Mouse (Mus musculus) midbrain, embryonic 11.5 days (tissue): ENCODE results near the gene Blmh. TPM values are rescaled to one million over a fixed set of nuclear protein-coding genes. Genes with fewer than 3 reads are reported as not detected.

Experiments
- ATAC-seq: fragments of 200-750 bp; cut with Nextera tagmentation; 2 replicates; pipeline ENCODE4 v1.8.0; 2017; ENCODE audit warnings: moderate TSS enrichment, moderate library complexity; ENCODE audit not compliant: low FRiP score
- DNase-seq: peaks from one replicate; pipeline ENCODE4 v3.0.0; 2015; ENCODE audit warnings: low spot score; ENCODE audit errors: missing footprints
- H3K27ac ChIP-seq: fragments of 300-500 bp; sonication (generic); 2 replicates; pipeline ENCODE4 v1.5.1; 2014; ENCODE audit warnings: low read depth, low read length
- H3K27me3 ChIP-seq: fragments of 300-500 bp; sonication (generic); 2 replicates; pipeline ENCODE4 v1.6.1; 2014; ENCODE audit warnings: mild to moderate bottlenecking, low read length, moderate library complexity, mixed read lengths; ENCODE audit not compliant: control insufficient read depth, insufficient read depth
- H3K36me3 ChIP-seq: fragments of 300-500 bp; sonication (generic); 2 replicates; pipeline ENCODE4 v1.6.1; 2014; ENCODE audit warnings: mild to moderate bottlenecking, low read length, moderate library complexity, mixed read lengths; ENCODE audit not compliant: control insufficient read depth, insufficient read depth
- H3K4me1 ChIP-seq: fragments of 300-500 bp; sonication (generic); 2 replicates; pipeline ENCODE4 v1.6.1; 2014; ENCODE audit warnings: low read length; ENCODE audit not compliant: control insufficient read depth, insufficient read depth
- H3K4me2 ChIP-seq: fragments of 300-500 bp; sonication (generic); 2 replicates; pipeline ENCODE4 v1.6.1; 2014; ENCODE audit warnings: mild to moderate bottlenecking, moderate library complexity
- H3K4me3 ChIP-seq: fragments of 300-500 bp; sonication (generic); 2 replicates; pipeline ENCODE4 v1.5.1; 2014; ENCODE audit warnings: low read depth, low read length
- H3K9ac ChIP-seq: fragments of 300-500 bp; sonication (generic); 2 replicates; pipeline ENCODE4 v1.6.1; 2014; ENCODE audit warnings: low read length
- H3K9me3 ChIP-seq: fragments of 300-500 bp; sonication (generic); 2 replicates; pipeline ENCODE4 v1.6.1; 2016; ENCODE audit warnings: low read length; ENCODE audit not compliant: control insufficient read depth
- WGBS: fragments of 180-500 bp; shearing (Covaris S2); extraction: QIAGEN DNeasy Blood & Tissue Kit; methylation state at CpG from one replicate; pipeline ENCODE4 v1.1.7; 2014; 5-methylcytosine and 5-hydroxymethylcytosine counted together
- polyA plus RNA-seq: library from polyadenylated mRNA; unstranded; fragments of >200 nt; fragmentation: Nextera tagmentation; extraction: Ambion mirVana; gene quantifications from 2 replicates; pipeline ENCODE4 v1.2.1, GENCODE M21; 2014

Gene Blmh
- polyA plus RNA-seq, 1 experiment from 2014 or later = 183 TPM

DNA sequence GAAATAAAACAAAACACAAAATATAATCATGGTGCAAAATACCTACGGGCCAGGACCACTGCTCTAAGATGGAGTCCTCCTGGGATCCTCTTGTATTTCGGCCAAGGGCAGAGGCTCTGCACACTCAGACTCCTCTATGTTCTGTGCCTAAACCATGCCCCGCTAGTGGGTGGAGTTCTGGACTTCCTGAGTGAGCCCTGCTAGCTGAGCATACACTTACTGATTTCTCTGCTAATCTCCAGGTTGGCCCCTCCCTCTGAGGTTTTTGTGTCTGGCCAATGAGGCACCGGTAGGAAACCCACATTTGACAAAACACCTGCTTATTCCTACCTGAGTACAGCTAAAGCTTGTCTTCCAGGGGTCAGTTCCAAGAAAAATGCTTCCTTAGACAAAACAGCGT, 76.1 kb downstream of the Blmh start:
- H3K36me3 ChIP-seq = no peaks in the 10 kb centered on the region
- H3K4me2 ChIP-seq = no peak overlapping the region
- peaks cover 40% of the 10 kb centered on the region for H3K27me3 ChIP-seq
- no peak overlapping the region for H3K4me3 ChIP-seq
- no peak overlapping the region for H3K9ac ChIP-seq
- peaks cover 5% of the 10 kb centered on the region; the same call in 1 of the 2 replicates for H3K4me1 ChIP-seq
- H3K9me3 ChIP-seq = no peaks in the 10 kb centered on the region
- ATAC-seq (no peak), DNase-seq (no peak)
- WGBS = 59% methylated on average over 5 of the region's 5 CpGs
- H3K27ac ChIP-seq = no peak overlapping the region

DNA sequence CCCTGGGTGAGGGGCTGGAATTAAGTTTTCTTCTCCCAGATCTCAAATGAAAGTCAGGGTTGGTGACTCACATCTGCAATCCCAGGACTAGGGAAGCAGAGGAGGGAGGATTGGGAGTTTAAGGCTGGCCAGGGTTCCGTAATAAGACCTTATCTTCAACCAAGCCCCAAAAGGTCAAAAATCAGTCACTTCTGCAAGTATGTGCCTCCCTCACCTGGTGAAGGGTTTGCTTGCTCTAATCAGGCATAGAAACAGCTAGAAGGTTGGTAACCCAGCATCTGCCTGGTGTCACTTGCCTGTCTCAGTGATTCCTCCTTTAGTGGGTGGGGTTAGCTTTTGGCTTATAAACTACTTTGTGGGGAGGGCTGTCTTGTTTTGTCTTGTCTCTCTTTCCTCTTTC, 77.8 kb downstream of the Blmh start:
- Histone ChIP-seq H3K9me3 (no peaks in the 10 kb centered on the region), H3K27me3 (peaks cover 33% of the 10 kb centered on the region), H3K9ac (no peak overlapping the region), H3K36me3 (no peaks in the 10 kb centered on the region), H3K4me1 (peaks cover 5% of the 10 kb centered on the region; the same call in 1 of the 2 replicates), H3K27ac (no peak overlapping the region), H3K4me3 (no peak overlapping the region), H3K4me2 (no peak overlapping the region)
- whole genome bisulfite sequencing = 77% methylated on average over 1 of the region's 1 CpGs
- DNase-seq (no peak), ATAC-seq (no peak)

DNA sequence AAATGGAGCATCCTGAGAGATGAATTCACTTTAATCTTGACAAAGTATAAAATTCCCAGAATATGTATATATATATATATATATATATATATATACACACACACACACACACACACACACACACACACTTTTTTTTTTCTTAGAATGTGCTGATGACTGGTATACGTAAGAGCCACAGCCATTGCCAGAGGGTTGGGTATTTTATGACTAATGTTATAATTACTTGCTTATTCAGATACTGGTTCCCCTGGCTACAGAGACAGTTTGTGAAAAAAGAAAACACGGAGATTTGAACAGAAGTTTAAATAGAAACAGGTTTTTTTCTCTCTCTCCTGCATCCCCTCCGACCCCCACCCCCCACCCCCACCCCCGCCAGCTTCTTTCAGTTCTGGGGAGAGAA, 81.3 kb downstream of the Blmh start:
- H3K36me3 ChIP-seq = no peaks in the 10 kb centered on the region
- H3K4me1 ChIP-seq = no peaks in the 10 kb centered on the region
- H3K4me2 ChIP-seq = no peak overlapping the region
- DNase-seq (no peak), ATAC-seq (no peak)
- no peaks in the 10 kb centered on the region; the same call in 1 of the 2 replicates for H3K27me3 ChIP-seq
- no peak overlapping the region for H3K4me3 ChIP-seq
- H3K27ac ChIP-seq = no peak overlapping the region
- WGBS = 70% methylated on average over 4 of the region's 4 CpGs
- no peak overlapping the region for H3K9ac ChIP-seq
- H3K9me3 ChIP-seq = no peaks in the 10 kb centered on the region

DNA sequence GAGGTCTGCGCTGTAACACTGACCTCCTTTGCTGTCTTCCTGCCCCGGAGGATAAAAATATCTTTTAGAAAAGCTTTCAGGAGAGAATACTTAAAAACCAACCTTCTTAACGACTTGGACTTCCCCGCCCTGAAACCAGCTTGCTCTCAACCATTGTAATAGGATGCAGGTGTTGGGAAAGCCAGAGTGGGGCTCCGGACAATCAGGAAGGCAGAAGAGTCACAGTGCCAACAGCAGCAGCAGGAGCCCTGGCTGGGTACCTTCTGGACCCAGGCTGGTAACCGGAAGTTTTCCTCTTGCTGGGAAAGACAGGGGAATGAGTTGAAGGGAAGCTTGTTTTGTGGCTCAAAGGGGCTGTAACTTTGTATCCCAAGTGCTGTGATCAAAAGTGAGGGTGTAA, 82.0 kb downstream of the Blmh start:
- Histone ChIP-seq H3K9ac (no peak overlapping the region), H3K27me3 (no peaks in the 10 kb centered on the region), H3K4me1 (no peaks in the 10 kb centered on the region), H3K9me3 (no peaks in the 10 kb centered on the region), H3K4me3 (no peak overlapping the region), H3K27ac (no peak overlapping the region), H3K4me2 (no peak overlapping the region), H3K36me3 (no peaks in the 10 kb centered on the region)
- 56% methylated on average over 6 of the region's 6 CpGs for WGBS
- DNase-seq (no peak), ATAC-seq (no peak)

DNA sequence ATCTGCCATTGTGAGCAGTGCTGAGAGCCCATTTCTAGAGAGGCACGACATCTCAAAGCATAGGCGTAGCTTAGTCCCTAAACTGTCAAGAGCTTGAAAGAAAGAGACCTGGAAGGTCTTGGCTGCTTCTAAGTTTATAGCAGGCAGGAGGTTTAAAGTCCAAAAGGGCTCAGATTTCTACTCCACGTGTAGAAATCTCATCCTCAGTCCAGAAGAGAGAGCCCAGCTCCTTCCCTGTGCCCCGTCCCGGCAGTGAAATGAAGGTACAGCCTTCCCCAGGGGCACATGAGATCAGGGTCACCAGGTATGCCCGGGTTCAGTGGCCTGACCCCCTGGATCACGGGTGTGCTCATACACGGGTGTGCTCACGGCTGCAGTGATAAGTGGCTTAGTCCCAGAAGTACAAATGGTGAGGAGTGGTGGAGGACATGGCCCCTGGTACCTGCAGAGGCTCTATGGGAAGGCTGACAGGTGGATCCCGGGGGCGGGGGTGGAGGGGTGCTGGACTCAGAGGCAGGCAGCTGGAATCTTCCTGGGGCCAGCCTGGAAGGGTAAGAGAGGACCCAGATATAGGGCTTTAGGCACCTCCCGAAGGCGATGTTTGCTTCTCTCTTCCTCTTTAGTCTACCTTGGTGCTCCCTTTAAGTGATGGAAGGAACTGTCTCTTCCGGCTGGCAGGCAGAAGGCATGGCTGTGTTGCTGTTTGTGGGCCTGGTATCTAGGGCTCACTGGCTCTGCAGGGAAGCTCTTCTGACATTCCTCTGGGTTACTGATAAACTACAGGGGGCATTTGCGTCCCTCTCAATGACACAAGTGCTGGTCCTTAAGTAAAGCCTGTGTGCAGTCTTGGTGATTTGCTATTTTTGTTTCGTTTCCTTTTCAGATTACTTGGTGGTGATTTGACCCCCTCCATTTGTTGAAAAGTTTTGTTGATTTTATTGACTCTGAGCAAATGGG, 84.7 kb downstream of the Blmh start:
- Histone ChIP-seq H3K4me1 (no peaks in the 10 kb centered on the region), H3K4me2 (no peak overlapping the region), H3K27me3 (no peaks in the 10 kb centered on the region), H3K36me3 (no peaks in the 10 kb centered on the region), H3K9me3 (no peaks in the 10 kb centered on the region), H3K9ac (no peak overlapping the region), H3K27ac (no peak overlapping the region), H3K4me3 (no peak overlapping the region)
- 78% methylated on average over 16 of the region's 16 CpGs for WGBS
- DNase-seq (no peak), ATAC-seq (no peak)

DNA sequence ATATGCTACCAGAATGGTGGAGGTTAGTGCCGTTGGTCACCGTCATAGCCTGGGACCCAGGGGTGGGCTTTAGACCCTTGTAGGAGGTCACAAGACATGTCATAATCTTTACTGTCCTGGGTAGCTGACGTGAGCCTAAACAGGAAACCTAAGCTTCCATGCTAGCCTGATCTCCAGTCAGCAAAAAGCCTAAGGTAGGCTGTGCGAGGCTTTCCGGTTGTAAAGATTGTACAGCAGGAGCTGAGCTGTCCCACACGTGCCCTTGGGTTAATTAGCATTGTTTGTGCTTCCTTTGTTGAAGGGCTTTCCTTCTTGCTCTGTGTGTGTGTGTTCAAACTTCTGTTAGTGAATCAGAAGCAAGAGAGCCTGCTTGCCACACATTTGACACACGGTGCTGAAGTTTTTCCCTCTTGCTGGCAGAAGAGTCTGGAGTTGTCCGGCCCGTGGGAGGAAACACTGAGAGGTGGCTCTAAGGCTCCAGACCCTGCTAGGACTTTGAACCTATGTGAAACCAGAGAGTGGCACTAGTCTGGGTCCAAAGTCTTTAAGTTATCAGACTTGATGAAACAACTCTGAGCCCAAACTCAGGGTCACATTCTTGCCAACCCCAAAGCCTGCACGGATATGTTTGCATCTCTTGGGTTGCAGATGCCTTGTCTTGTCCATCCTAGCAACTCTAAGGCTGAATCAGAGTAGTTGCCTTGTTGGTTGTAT, 86.3 kb downstream of the Blmh start:
- no peak overlapping the region for H3K4me2 ChIP-seq
- 79% methylated on average over 10 of the region's 10 CpGs for WGBS

DNA sequence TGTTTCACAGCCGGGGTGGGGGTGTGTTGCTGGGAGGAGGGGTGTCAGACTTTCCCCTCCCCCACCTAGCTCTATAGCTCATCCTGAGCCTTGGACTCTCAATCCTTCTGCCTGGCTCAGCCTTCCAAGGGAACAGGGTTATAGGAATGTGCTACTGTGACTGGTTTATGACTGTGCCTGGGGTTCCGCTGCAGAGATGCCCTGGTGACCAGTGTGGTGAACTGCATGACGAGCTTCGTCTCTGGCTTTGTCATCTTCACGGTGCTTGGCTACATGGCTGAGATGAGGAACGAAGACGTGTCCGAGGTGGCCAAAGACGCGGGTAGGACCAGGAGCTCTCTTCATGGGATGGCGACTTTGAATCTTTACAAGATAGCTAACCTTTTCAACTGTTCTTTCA, 93.4 kb downstream of the Blmh start:
- Histone ChIP-seq H3K4me3 (no peak overlapping the region), H3K4me1 (no peaks in the 10 kb centered on the region), H3K4me2 (no peak overlapping the region), H3K27me3 (no peaks in the 10 kb centered on the region), H3K9me3 (no peaks in the 10 kb centered on the region), H3K9ac (no peak overlapping the region), H3K36me3 (no peaks in the 10 kb centered on the region), H3K27ac (no peak overlapping the region)
- ATAC-seq (no peak), DNase-seq (no peak)
- WGBS = 84% methylated on average over 11 of the region's 11 CpGs

More for the DNA sequence above, 86.3 kb downstream of the Blmh start:
- Histone ChIP-seq H3K9me3 (no peaks in the 10 kb centered on the region), H3K4me1 (no peaks in the 10 kb centered on the region), H3K27me3 (no peaks in the 10 kb centered on the region), H3K4me3 (no peak overlapping the region), H3K36me3 (no peaks in the 10 kb centered on the region), H3K9ac (no peak overlapping the region), H3K27ac (no peak overlapping the region)
- ATAC-seq (no peak), DNase-seq (no peak)

DNA sequence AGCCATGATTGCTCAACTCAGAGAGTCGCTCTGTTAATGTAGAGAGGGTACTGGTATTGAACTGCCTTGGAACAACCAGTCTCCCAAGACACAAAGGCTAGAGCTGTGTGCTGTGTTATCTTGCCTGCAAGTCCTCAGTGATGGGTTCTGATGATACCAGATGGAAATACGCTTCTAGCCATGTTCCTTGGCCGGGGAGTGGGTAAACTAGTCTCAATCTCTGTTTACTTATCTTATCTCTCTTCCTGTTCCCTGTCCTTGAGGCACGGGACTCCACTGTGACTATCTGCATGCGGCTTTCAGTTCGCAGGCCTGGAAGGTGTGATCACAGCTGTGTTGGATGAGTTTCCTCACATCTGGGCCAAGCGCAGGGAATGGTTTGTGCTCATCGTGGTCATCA, 94.9 kb downstream of the Blmh start:
- ATAC-seq = no peak
- 77% methylated on average over 8 of the region's 8 CpGs for WGBS

DNA sequence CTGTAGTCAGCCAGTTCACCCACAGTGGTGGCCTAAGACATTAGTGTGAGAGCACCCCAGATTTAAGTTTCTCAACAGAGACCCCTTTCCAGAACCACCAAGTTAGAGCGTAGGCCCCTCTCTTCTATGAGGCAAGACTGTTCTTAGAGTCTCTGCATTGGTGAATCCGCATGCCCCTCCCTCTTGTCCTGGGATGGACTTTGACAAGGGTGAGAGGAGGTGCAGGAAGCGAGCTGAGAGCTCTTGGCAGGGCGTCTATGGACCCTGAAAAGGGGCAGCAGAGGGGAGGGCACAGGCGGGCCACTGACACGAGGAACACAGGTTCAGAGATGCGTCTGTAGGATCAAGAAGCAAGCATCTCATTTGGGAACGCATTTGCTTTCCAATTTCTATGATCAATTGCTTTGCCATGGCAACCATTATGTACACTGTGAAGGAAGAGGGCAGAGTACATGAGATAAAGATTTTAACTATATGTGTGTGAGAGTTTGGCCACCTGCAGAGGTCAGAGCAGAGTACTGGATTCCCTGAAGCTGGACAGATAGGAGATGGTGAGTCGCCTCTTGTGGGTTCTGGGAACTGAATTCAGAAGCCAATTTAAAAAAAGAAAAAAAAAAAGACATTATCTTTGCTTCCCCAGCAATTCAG, 97.3 kb downstream of the Blmh start:
- no peak for ATAC-seq
- H3K9ac ChIP-seq = no peak overlapping the region
- no peak for DNase-seq
- no peak overlapping the region for H3K4me3 ChIP-seq
- H3K4me2 ChIP-seq = no peak overlapping the region
- H3K27ac ChIP-seq = no peak overlapping the region
- H3K9me3 ChIP-seq = no peaks in the 10 kb centered on the region
- no peaks in the 10 kb centered on the region for H3K27me3 ChIP-seq
- H3K4me1 ChIP-seq = no peaks in the 10 kb centered on the region
- H3K36me3 ChIP-seq = no peaks in the 10 kb centered on the region
- 78% methylated on average over 9 of the region's 9 CpGs for WGBS

More for the DNA sequence above, 94.9 kb downstream of the Blmh start:
- H3K4me3 ChIP-seq = no peak overlapping the region
- no peak overlapping the region for H3K4me2 ChIP-seq
- H3K9me3 ChIP-seq = no peaks in the 10 kb centered on the region
- no peaks in the 10 kb centered on the region for H3K27me3 ChIP-seq
- H3K4me1 ChIP-seq = no peaks in the 10 kb centered on the region
- H3K9ac ChIP-seq = no peak overlapping the region
- H3K36me3 ChIP-seq = no peaks in the 10 kb centered on the region
- no peak overlapping the region for H3K27ac ChIP-seq
- no peak for DNase-seq
